Mouse (Mus musculus) CH12.LX (cell line): Measurements from ENCODE around the gene Zfp286. TPM values are rescaled to one million over a fixed set of nuclear protein-coding genes. Genes with fewer than 3 reads are reported as not detected.
"Not testable (repeated sequence)": the region's sequence is repeated elsewhere in the genome, so short reads cannot be mapped to it uniquely, and the experiment has no call there.

ENCODE experiments used
- DNase-seq: peaks from one replicate; pipeline ENCODE4 v3.0.0-alpha.2; 2013; ENCODE audit errors: extremely low read depth
- H3K27ac ChIP-seq: 2 replicates; pipeline ENCODE4 v1.5.1; 2012; ENCODE audit warnings: low read depth, mild to moderate bottlenecking, control low read depth, moderate library complexity; ENCODE audit not compliant: insufficient read depth
- H3K27me3 ChIP-seq: replicated peaks from 2 replicates; pipeline ENCODE3; 2012; ENCODE audit warnings: inconsistent platforms
- H3K36me3 ChIP-seq, 2 experiments: replicated peaks in 1 of 2; 2 replicates each; pipeline versions ENCODE3 to v1.6.1; 2012; ENCODE audit warnings: inconsistent platforms in 1 of 2, low read length in 1 of 2, mild to moderate bottlenecking in 1 of 2, mixed read lengths in 1 of 2, moderate library complexity in 1 of 2; ENCODE audit not compliant: control insufficient read depth in 1 of 2, insufficient read depth in 1 of 2
- H3K4me1 ChIP-seq, 2 experiments: 2 replicates each; pipeline ENCODE4 v1.6.1; 2012; ENCODE audit warnings: inconsistent platforms in 1 of 2, moderate library complexity in 1 of 2; ENCODE audit not compliant: insufficient read depth in 2 of 2, control insufficient read depth in 1 of 2
- H3K4me2 ChIP-seq: 2 replicates; pipeline ENCODE4 v1.6.1; 2012; ENCODE audit warnings: low read depth, mild to moderate bottlenecking, control low read depth; ENCODE audit not compliant: poor library complexity, insufficient read depth, severe bottlenecking
- H3K4me3 ChIP-seq, 3 experiments: fragments of 150-350 bp in 1 of 3; sonication (generic) in 1 of 3; replicated peaks in 1 of 3; 2 replicates each; pipeline versions ENCODE3 to v1.5.1; 2011 to 2012; ENCODE audit warnings: low read depth in 2 of 3, low read length in 2 of 3, mild to moderate bottlenecking in 2 of 3, moderate library complexity in 2 of 3, control low read depth in 1 of 3, improper control_type of control experiment in 1 of 3, inconsistent platforms in 1 of 3, mixed read lengths in 1 of 3; ENCODE audit not compliant: poor library complexity in 1 of 3
- H3K79me2 ChIP-seq: replicated peaks from 2 replicates; pipeline ENCODE4 v1.6.1; 2012; ENCODE audit warnings: mild to moderate bottlenecking, moderate library complexity; ENCODE audit not compliant: control insufficient read depth, poor library complexity, insufficient read depth, severe bottlenecking; ENCODE audit errors: extremely low read depth
- H3K9ac ChIP-seq: 2 replicates; pipeline ENCODE4 v1.6.1; 2012; ENCODE audit warnings: low read depth, mild to moderate bottlenecking, control low read depth, moderate library complexity; ENCODE audit not compliant: insufficient read depth
- H3K9me3 ChIP-seq: replicated peaks from 2 replicates; pipeline ENCODE3; 2012; ENCODE audit warnings: low read length, inconsistent platforms, mixed read lengths
- CHD2 ChIP-seq: IDR thresholded peaks from 2 replicates; pipeline ENCODE4 v1.6.1; 2011; ENCODE audit warnings: low read length, improper control_type of control experiment
- CTCF ChIP-seq, 2 experiments: IDR thresholded peaks in 1 of 2; conservative IDR thresholded peaks in 1 of 2; 2 replicates each; pipeline ENCODE4 v1.5.1; 2011 to 2012; ENCODE audit warnings: low read depth in 2 of 2, low read length in 2 of 2, improper control_type of control experiment in 1 of 2, inconsistent platforms in 1 of 2, mild to moderate bottlenecking in 1 of 2, moderate library complexity in 1 of 2
- E2F4 ChIP-seq: IDR thresholded peaks from 2 replicates; pipeline ENCODE4 v1.6.1; 2011; ENCODE audit warnings: low read depth, low read length, improper control_type of control experiment; ENCODE audit not compliant: insufficient replicate concordance
- ELF1 ChIP-seq: IDR thresholded peaks from 2 replicates; pipeline ENCODE4 v1.6.1; 2014; ENCODE audit warnings: low read depth, mild to moderate bottlenecking, inconsistent platforms, low read length, improper control_type of control experiment
- EP300 ChIP-seq: IDR thresholded peaks from 2 replicates; pipeline ENCODE4 v1.6.1; 2011; ENCODE audit warnings: low read length, improper control_type of control experiment
- ETS1 ChIP-seq: conservative IDR thresholded peaks from 2 replicates; pipeline ENCODE4 v1.6.1; 2012; ENCODE audit warnings: low read depth, mild to moderate bottlenecking, inconsistent platforms, low read length, improper control_type of control experiment, moderate library complexity
- HCFC1 ChIP-seq: IDR thresholded peaks from 2 replicates; pipeline ENCODE4 v1.6.1; 2012; ENCODE audit warnings: low read depth, mild to moderate bottlenecking, inconsistent platforms, low read length, improper control_type of control experiment
- JUND ChIP-seq: conservative IDR thresholded peaks from 2 replicates; pipeline ENCODE4 v1.6.1; 2011; ENCODE audit warnings: low read depth, low read length, improper control_type of control experiment
- KAT2A ChIP-seq: IDR thresholded peaks from 2 replicates; pipeline ENCODE4 v1.6.1; 2012; ENCODE audit warnings: low read length, improper control_type of control experiment, inconsistent platforms; ENCODE audit not compliant: insufficient replicate concordance
- NELFE ChIP-seq: IDR thresholded peaks from 2 replicates; pipeline ENCODE4 v1.6.1; 2011; ENCODE audit warnings: low read depth, low read length, improper control_type of control experiment
- POLR2A ChIP-seq: IDR thresholded peaks from 2 replicates; pipeline ENCODE4 v1.6.1; 2011; ENCODE audit warnings: low read depth, mild to moderate bottlenecking, improper control_type of control experiment, low read length
- POLR2AphosphoS2 ChIP-seq: IDR thresholded peaks from 2 replicates; pipeline ENCODE4 v1.6.1; 2011; ENCODE audit warnings: low read depth, low read length, improper control_type of control experiment
- RCOR1 ChIP-seq: conservative IDR thresholded peaks from 2 replicates; pipeline ENCODE4 v1.6.1; 2012; ENCODE audit warnings: low read depth, mild to moderate bottlenecking, inconsistent platforms, low read length, improper control_type of control experiment
- SIN3A ChIP-seq: IDR thresholded peaks from 2 replicates; pipeline ENCODE4 v1.6.1; 2012; ENCODE audit warnings: low read length, improper control_type of control experiment, inconsistent platforms
- SMC3 ChIP-seq: IDR thresholded peaks from 2 replicates; pipeline ENCODE4 v1.6.1; 2011; ENCODE audit warnings: low read depth, low read length, improper control_type of control experiment
- TBP ChIP-seq: conservative IDR thresholded peaks from 2 replicates; pipeline ENCODE4 v1.6.1; 2011; ENCODE audit warnings: low read depth, low read length, improper control_type of control experiment
- TCF12 ChIP-seq: IDR thresholded peaks from 2 replicates; pipeline ENCODE4 v1.6.1; 2014; ENCODE audit warnings: low read depth, mild to moderate bottlenecking, inconsistent platforms, low read length, improper control_type of control experiment
- ZKSCAN1 ChIP-seq: IDR thresholded peaks from 2 replicates; pipeline ENCODE4 v1.6.1; 2012; ENCODE audit warnings: low read depth, inconsistent platforms, low read length, improper control_type of control experiment, borderline replicate concordance
- ZMIZ1 ChIP-seq: IDR thresholded peaks from 2 replicates; pipeline ENCODE4 v1.6.1; 2012; ENCODE audit warnings: low read depth, mild to moderate bottlenecking, inconsistent platforms, low read length, improper control_type of control experiment
- ZNF384 ChIP-seq: IDR thresholded peaks from 2 replicates; pipeline ENCODE4 v1.6.1; 2012; ENCODE audit warnings: low read depth, low read length, improper control_type of control experiment, inconsistent platforms
- dilution Hi-C: fragments of 300-500 bp; cut with MboI; formaldehyde crosslinking; loops from 2 replicates; pipeline ENCODE4 v1.14.3; 2020; ENCODE audit warnings: low sequenced_read_pairs; ENCODE audit not compliant: extremely low pct_unique_long_range_greater_than_20kb, extremely low pct_ligation_motif_present
- in situ Hi-C: fragments of 300-500 bp; cut with MboI; formaldehyde crosslinking; loops from 3 replicates; pipeline ENCODE4 v1.14.3; 2019; ENCODE audit warnings: low sequenced_read_pairs, low pct_ligation_motif_present, low pct_unique_long_range_greater_than_20kb, mixed read lengths
- polyA plus RNA-seq: library from polyadenylated mRNA; unstranded; fragments of >175 nt; gene quantifications from 2 replicates; pipeline ENCODE4 v1.2.1, GENCODE M21; 2012; ENCODE audit warnings: low read depth; ENCODE audit not compliant: insufficient read length
- total RNA-seq, 2 experiments: library from RNA; depleted of rRNA; stranded (reverse); fragments of 300-350 nt in 1 of 2; fragments of >200 nt in 1 of 2; gene quantifications; 2 replicates each; pipeline ENCODE4 v1.2.3; 2012 to 2014

Zfp286 gene
- total and polyA plus RNA-seq, 3 experiments, result not detected

GRCm38 (mm10) chr11:62752191-62752590 is 37.1 kb downstream of the Zfp286 start:
- no peak for DNase-seq
- TF ChIP-seq RCOR1 (no peak), SIN3A (no peak), ZKSCAN1 (no peak), ELF1 (no peak), E2F4 (no peak), JUND (no peak), CTCF (conservative IDR thresholded peaks at IDR 0.05 in 1 of 2, IDR thresholded peaks at IDR 0.05 in 1 of 2; ENCODE audit: low read depth in 2 of 2, low read length in 2 of 2) (no peak), HCFC1 (no peak), ZNF384 (no peak), KAT2A (no peak), TCF12 (no peak)
- H3K27ac ChIP-seq, result no peak overlapping the region
- H3K36me3 ChIP-seq, result no peaks in the 10 kb centered on the region
- no peak overlapping the region for H3K9ac ChIP-seq
- peaks cover 0 to 6% of the 10 kb centered on the region in 2 experiments; a peak in 2 of 4 replicates for H3K4me1 ChIP-seq
- H3K4me3 ChIP-seq, result no peak overlapping the region
- in situ Hi-C loops (no loop called here), dilution Hi-C loops (no loop called here)
- H3K9me3 ChIP-seq, result no peaks in the 10 kb centered on the region
- H3K27me3 ChIP-seq, result peaks cover 14% of the 10 kb centered on the region
- H3K4me2 ChIP-seq, result no peak overlapping the region
- H3K79me2 ChIP-seq, result no peaks in the 10 kb centered on the region

DNA sequence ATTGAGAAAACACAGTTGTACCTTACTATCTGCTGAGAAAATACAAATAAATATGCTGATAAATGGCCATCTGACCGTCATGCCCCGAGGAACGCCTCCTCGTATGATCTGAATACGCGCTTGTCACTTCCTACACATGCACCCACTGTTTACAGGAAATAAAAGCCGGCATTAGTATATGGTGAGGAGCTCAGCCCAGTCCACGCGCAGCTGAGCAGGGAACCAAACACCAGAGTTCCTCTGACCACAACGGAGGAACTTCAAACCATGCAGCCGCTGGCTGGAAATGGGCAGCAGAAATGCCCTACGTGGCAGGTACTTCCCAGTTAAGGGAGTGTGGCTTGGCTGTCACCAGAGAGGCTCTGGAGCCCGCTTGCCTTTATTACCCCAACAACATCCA is 39.8 kb downstream of the Zfp286 start:
- H3K9me3 ChIP-seq, H3K36me3 ChIP-seq, H3K27ac ChIP-seq, H3K4me3 ChIP-seq, H3K27me3 ChIP-seq, H3K9ac ChIP-seq, H3K79me2 ChIP-seq, H3K4me1 ChIP-seq, in situ Hi-C loops, H3K4me2 ChIP-seq, dilution Hi-C loops, DNase-seq: not testable (repeated sequence)

GRCm38 (mm10) chr11:62748062-62748461 is 41.2 kb downstream of the Zfp286 start:
- no peak for DNase-seq
- no peak overlapping the region for H3K4me2 ChIP-seq
- H3K79me2 ChIP-seq, result no peaks in the 10 kb centered on the region
- no peaks in the 10 kb centered on the region for H3K4me1 ChIP-seq
- no peaks in the 10 kb centered on the region for H3K36me3 ChIP-seq
- H3K9ac ChIP-seq, result no peak overlapping the region
- H3K9me3 ChIP-seq, result no peaks in the 10 kb centered on the region
- no peak for TF ChIP-seq TCF12
- TF ChIP-seq ETS1, result no peak
- no peak for TF ChIP-seq EP300
- no peak for TF ChIP-seq ZMIZ1
- no peak for TF ChIP-seq POLR2AphosphoS2
- TF ChIP-seq ZNF384, result no peak
- TF ChIP-seq POLR2A, result no peak
- TF ChIP-seq CHD2, result no peak
- no peak for TF ChIP-seq TBP
- no peak for TF ChIP-seq SMC3
- no peak for TF ChIP-seq NELFE
- TF ChIP-seq, all 38 proteins: peak for 0
- dilution Hi-C loops, result no loop called here
- Histone ChIP-seq H3K4me3 (no peak overlapping the region), H3K27me3 (peaks cover 4% of the 10 kb centered on the region), H3K27ac (no peak overlapping the region)
- in situ Hi-C loops, result no loop called here
